Mouse (Mus musculus) lung, postnatal 36 days (tissue): ENCODE data around the gene Aire.

Source experiments
- DNase-seq: peaks from one replicate; pipeline ENCODE4 v3.0.0; 2022; ENCODE audit warnings: mixed read lengths

Gene Aire

GRCm38 (mm10) chr10:78043406-78043836 lies at the start of gene Aire:
Gene Aire (minus strand): TSS chr10:78043610.
- DNase-seq = peak; percentile 79

GRCm38 (mm10) chr10:78092725-78093029 lies 49.3 kb upstream of the Aire start:
- peak; percentile 59 for DNase-seq

- peak; percentile 35 for DNase-seq
Observed at GRCm38 (mm10) chr10:78091865-78092724, 48.7 kb upstream of the Aire start.

- DNase-seq = no peak
Observed at GRCm38 (mm10) chr10:78090706-78091491, 47.5 kb upstream of the Aire start.

- peak; percentile 30 for DNase-seq
Observed at GRCm38 (mm10) chr10:78090246-78090645, 46.8 kb upstream of the Aire start.

GRCm38 (mm10) chr10:78087101-78087511 lies 43.7 kb upstream of the Aire start:
- DNase-seq = peak; percentile 59

- DNase-seq = peak; percentile 23
Observed at GRCm38 (mm10) chr10:78086444-78087061, 43.1 kb upstream of the Aire start.

- no peak for DNase-seq
Observed at GRCm38 (mm10) chr10:78085711-78086110, 42.3 kb upstream of the Aire start.

GRCm38 (mm10) chr10:78084073-78084472 lies 40.7 kb upstream of the Aire start:
- DNase-seq = peak; percentile 21

GRCm38 (mm10) chr10:78079955-78080591 lies 36.7 kb upstream of the Aire start:
- peak; percentile 59 for DNase-seq

- no peak for DNase-seq
Observed at GRCm38 (mm10) chr10:78078276-78078675, 34.9 kb upstream of the Aire start.

- no peak for DNase-seq
Observed at GRCm38 (mm10) chr10:78077862-78078261, 34.5 kb upstream of the Aire start.

GRCm38 (mm10) chr10:78074977-78075376 lies 31.6 kb upstream of the Aire start:
- no peak for DNase-seq

GRCm38 (mm10) chr10:78074151-78074550 lies 30.7 kb upstream of the Aire start:
- DNase-seq = no peak

- peak; percentile 85 for DNase-seq
Observed at GRCm38 (mm10) chr10:78069101-78070011, 25.9 kb upstream of the Aire start, which contains the start of gene Icosl. Gene Icosl (plus strand): TSS chr10:78069302.

GRCm38 (mm10) chr10:78068541-78068940 lies 25.1 kb upstream of the Aire start:
- DNase-seq = no peak

- peak; percentile 49 for DNase-seq
Observed at GRCm38 (mm10) chr10:78067226-78067625, 23.8 kb upstream of the Aire start.

GRCm38 (mm10) chr10:78063122-78063521 lies 19.7 kb upstream of the Aire start:
- DNase-seq = no peak

GRCm38 (mm10) chr10:78057056-78057455 lies 13.6 kb upstream of the Aire start:
- DNase-seq = no peak

- peak; percentile 77 for DNase-seq
Observed at GRCm38 (mm10) chr10:78054633-78055565, 11.5 kb upstream of the Aire start.
